Mouse (Mus musculus) forebrain, embryonic 16.5 days (tissue): Measurements from ENCODE around the gene Ggact. TPM values are rescaled to one million over a fixed set of nuclear protein-coding genes. Genes with fewer than 3 reads are reported as not detected.

Source experiments
- ATAC-seq: fragments of 200-750 bp; cut with Nextera tagmentation; 2 replicates; pipeline ENCODE4 v1.8.0; 2017; ENCODE audit warnings: mild to moderate bottlenecking, moderate library complexity
- H3K27ac ChIP-seq: fragments of 300-500 bp; sonication (generic); 2 replicates; pipeline ENCODE4 v1.5.1; 2014; ENCODE audit warnings: low read length, control low read depth
- H3K27me3 ChIP-seq: fragments of 300-500 bp; sonication (generic); replicated peaks from 2 replicates; pipeline ENCODE4 v1.6.1; 2014; ENCODE audit warnings: low read length; ENCODE audit not compliant: control insufficient read depth, insufficient read depth
- H3K36me3 ChIP-seq: fragments of 300-500 bp; sonication (generic); 2 replicates; pipeline ENCODE4 v1.6.1; 2014; ENCODE audit not compliant: control insufficient read depth, insufficient read depth
- H3K4me1 ChIP-seq: fragments of 300-500 bp; sonication (generic); replicated peaks from 2 replicates; pipeline ENCODE4 v1.6.1; 2014; ENCODE audit warnings: low read length; ENCODE audit not compliant: control insufficient read depth, insufficient read depth
- H3K4me2 ChIP-seq: fragments of 300-500 bp; sonication (generic); 2 replicates; pipeline ENCODE4 v1.6.1; 2014; ENCODE audit warnings: mild to moderate bottlenecking, low read length, control low read depth
- H3K4me3 ChIP-seq: fragments of 300-500 bp; sonication (generic); replicated peaks from 2 replicates; pipeline ENCODE4 v1.5.1; 2014; ENCODE audit warnings: mild to moderate bottlenecking, low read length, control low read depth
- H3K9ac ChIP-seq: fragments of 300-500 bp; sonication (generic); replicated peaks from 2 replicates; pipeline ENCODE4 v1.6.1; 2014; ENCODE audit warnings: low read depth, low read length, control low read depth
- H3K9me3 ChIP-seq: fragments of 300-500 bp; sonication (generic); 2 replicates; pipeline ENCODE4 v1.6.1; 2016; ENCODE audit warnings: low read length; ENCODE audit not compliant: control insufficient read depth
- WGBS: fragments of 180-500 bp; shearing (Covaris S2); extraction: QIAGEN DNeasy Blood & Tissue Kit; methylation state at CpG from one replicate; pipeline ENCODE4 v1.1.7; 2014; 5-methylcytosine and 5-hydroxymethylcytosine counted together
- polyA plus RNA-seq: library from polyadenylated mRNA; unstranded; fragments of >200 nt; fragmentation: Nextera tagmentation; extraction: Ambion mirVana; gene quantifications from 2 replicates; pipeline ENCODE4 v1.2.1, GENCODE M21; 2015

Gene Ggact
- polyA plus RNA-seq, 1 experiment from 2014 or later = 6.2 TPM

GRCm38 (mm10) chr14:122887702-122888479 is 25.7 kb downstream of the Ggact start:
- no peak overlapping the region for H3K4me2 ChIP-seq
- H3K27ac ChIP-seq = no peak overlapping the region
- H3K27me3 ChIP-seq = no peaks in the 10 kb centered on the region
- H3K4me3 ChIP-seq = no peak overlapping the region
- H3K9me3 ChIP-seq = no peaks in the 10 kb centered on the region
- H3K4me1 ChIP-seq = peaks cover 25% of the 10 kb centered on the region
- no peaks in the 10 kb centered on the region for H3K36me3 ChIP-seq
- no peak for ATAC-seq
- whole genome bisulfite sequencing = 66% methylated on average over 3 of the region's 3 CpGs
- no peak overlapping the region for H3K9ac ChIP-seq

- Histone ChIP-seq H3K36me3 (no peaks in the 10 kb centered on the region), H3K4me1 (peaks cover 31% of the 10 kb centered on the region), H3K9me3 (no peaks in the 10 kb centered on the region), H3K9ac (no peak overlapping the region), H3K4me3 (no peak overlapping the region), H3K4me2 (no peak overlapping the region), H3K27me3 (no peaks in the 10 kb centered on the region), H3K27ac (no peak overlapping the region)
- ATAC-seq = no peak
- WGBS = 81% methylated on average over 1 of the region's 1 CpGs
Measured at GRCm38 (mm10) chr14:122887278-122887677, 26.3 kb downstream of the Ggact start.

GRCm38 (mm10) chr14:122885893-122886292 is 27.7 kb downstream of the Ggact start:
- H3K9me3 ChIP-seq = no peaks in the 10 kb centered on the region
- no peak overlapping the region for H3K27ac ChIP-seq
- no peak overlapping the region for H3K9ac ChIP-seq
- ATAC-seq = peak; percentile 54
- H3K36me3 ChIP-seq = no peaks in the 10 kb centered on the region
- H3K4me3 ChIP-seq = no peak overlapping the region
- no peaks in the 10 kb centered on the region for H3K27me3 ChIP-seq
- H3K4me2 ChIP-seq = no peak overlapping the region
- 66% methylated on average over 7 of the region's 7 CpGs for WGBS
- H3K4me1 ChIP-seq = peaks cover 37% of the 10 kb centered on the region

- 7% methylated on average over 10 of the region's 10 CpGs for WGBS
- peak; percentile 77 for ATAC-seq
- Histone ChIP-seq H3K9me3 (no peaks in the 10 kb centered on the region), H3K27ac (peak overlapping the region; percentile 34; the same call in 1 of the 2 replicates), H3K27me3 (0 out of 2 replicates have a peak, but pooled peaks cover 2% of the 10 kb centered on the region), H3K9ac (no peak overlapping the region), H3K4me3 (no peak overlapping the region), H3K4me2 (no peak overlapping the region), H3K4me1 (peaks cover 41% of the 10 kb centered on the region), H3K36me3 (no peaks in the 10 kb centered on the region)
Measured at GRCm38 (mm10) chr14:122883821-122884584, 29.6 kb downstream of the Ggact start.

- Histone ChIP-seq H3K27ac (peak overlapping the region; percentile 54; the same call in 1 of the 2 replicates), H3K9me3 (no peaks in the 10 kb centered on the region), H3K4me2 (no peak overlapping the region), H3K4me1 (peaks cover 42% of the 10 kb centered on the region), H3K36me3 (no peaks in the 10 kb centered on the region), H3K9ac (no peak overlapping the region), H3K27me3 (0 out of 2 replicates have a peak, but pooled peaks cover 2% of the 10 kb centered on the region), H3K4me3 (no peak overlapping the region)
- ATAC-seq = peak; percentile 49
- 12% methylated on average over 4 of the region's 4 CpGs for WGBS
Measured at GRCm38 (mm10) chr14:122883410-122883806, 30.1 kb downstream of the Ggact start.

GRCm38 (mm10) chr14:122882795-122883409 is 30.7 kb downstream of the Ggact start:
- H3K4me3 ChIP-seq = no peak overlapping the region
- no peak overlapping the region for H3K9ac ChIP-seq
- H3K36me3 ChIP-seq = no peaks in the 10 kb centered on the region
- ATAC-seq = peak; percentile 13; the same call in 1 of the 2 replicates
- H3K9me3 ChIP-seq = no peaks in the 10 kb centered on the region
- WGBS = 34% methylated on average over 7 of the region's 7 CpGs
- H3K4me1 ChIP-seq = peaks cover 43% of the 10 kb centered on the region
- H3K27me3 ChIP-seq = 0 out of 2 replicates have a peak, but pooled peaks cover 2% of the 10 kb centered on the region
- H3K4me2 ChIP-seq = 0 out of 2 replicates have a peak overlapping the region, but pooled peaks have one; percentile 5
- H3K27ac ChIP-seq = peak overlapping the region; percentile 54; the same call in 1 of the 2 replicates

- Histone ChIP-seq H3K4me3 (no peak overlapping the region), H3K27ac (peak overlapping the region; percentile 30; the same call in 1 of the 2 replicates), H3K9ac (peak overlapping the region; percentile 15; the same call in 1 of the 2 replicates), H3K4me1 (peaks cover 43% of the 10 kb centered on the region), H3K9me3 (no peaks in the 10 kb centered on the region), H3K36me3 (no peaks in the 10 kb centered on the region), H3K4me2 (no peak overlapping the region; the same call in 1 of the 2 replicates), H3K27me3 (0 out of 2 replicates have a peak, but pooled peaks cover 2% of the 10 kb centered on the region)
- peak; percentile 43 for ATAC-seq
- WGBS = 20% methylated on average over 9 of the region's 9 CpGs
Measured at GRCm38 (mm10) chr14:122882201-122882639, 31.3 kb downstream of the Ggact start.

GRCm38 (mm10) chr14:122881699-122882098 is 31.9 kb downstream of the Ggact start:
- peaks cover 6% of the 10 kb centered on the region; the same call in 1 of the 2 replicates for H3K27me3 ChIP-seq
- no peaks in the 10 kb centered on the region for H3K36me3 ChIP-seq
- H3K9me3 ChIP-seq = no peaks in the 10 kb centered on the region
- WGBS = 76% methylated on average over 2 of the region's 2 CpGs
- H3K27ac ChIP-seq = peak overlapping the region; percentile 30; the same call in 1 of the 2 replicates
- no peak overlapping the region for H3K4me3 ChIP-seq
- H3K4me2 ChIP-seq = no peak overlapping the region
- H3K9ac ChIP-seq = no peak overlapping the region
- H3K4me1 ChIP-seq = peaks cover 45% of the 10 kb centered on the region
- no peak for ATAC-seq
